Mouse (Mus musculus) cerebellum, adult 11-12 months (tissue): ENCODE measurements at regions not wholly inside any gene's neighbourhood (a gene's known extent, or its start where the extent isn't known, plus 50 kb on each side); places are given as distances from the start of the nearest gene placed in this dataset.

ENCODE experiments used
- DNase-seq: peaks from one replicate; pipeline ENCODE4 v3.0.0; 2022

DNA sequence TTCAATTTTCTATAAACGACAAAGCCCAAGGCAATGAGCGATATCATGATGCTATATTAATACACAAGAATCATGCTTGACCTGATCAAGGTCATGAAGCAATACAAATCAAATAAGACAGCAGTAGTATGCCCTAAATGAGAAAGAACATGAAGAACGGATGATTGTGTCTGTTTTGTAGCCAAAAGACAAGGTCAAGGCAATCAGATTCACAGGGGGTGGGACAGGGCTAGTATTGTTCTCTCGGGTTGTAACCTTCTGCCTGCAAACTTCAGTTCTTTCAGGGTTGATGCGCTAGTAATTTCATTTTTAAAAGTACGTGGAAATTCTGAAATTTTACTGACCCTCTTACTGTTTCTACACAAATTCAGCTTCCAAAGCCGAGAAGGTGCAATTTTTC, 206.7 kb downstream of the Arl4a start:
- DNase-seq, result no peak

DNA sequence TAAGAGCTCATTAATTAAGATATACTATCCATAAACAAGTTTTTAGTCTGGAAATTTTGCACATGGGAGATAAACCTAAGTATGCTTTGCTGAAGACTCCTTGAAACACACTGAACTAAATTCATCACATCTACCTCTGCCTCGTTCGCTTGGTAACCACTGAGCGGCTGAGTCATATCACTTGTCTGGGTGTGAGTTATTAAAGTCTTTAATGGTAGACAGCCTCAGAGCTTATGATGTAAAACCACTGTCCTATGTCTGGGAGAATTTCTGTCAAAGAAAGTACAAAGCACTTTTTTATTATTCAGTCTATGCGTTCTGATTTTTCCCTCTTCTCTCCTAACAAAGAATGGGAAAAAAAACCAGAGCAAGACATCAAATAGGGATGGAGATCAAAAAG, 207.3 kb downstream of the Arl4a start:
- no peak for DNase-seq

DNA sequence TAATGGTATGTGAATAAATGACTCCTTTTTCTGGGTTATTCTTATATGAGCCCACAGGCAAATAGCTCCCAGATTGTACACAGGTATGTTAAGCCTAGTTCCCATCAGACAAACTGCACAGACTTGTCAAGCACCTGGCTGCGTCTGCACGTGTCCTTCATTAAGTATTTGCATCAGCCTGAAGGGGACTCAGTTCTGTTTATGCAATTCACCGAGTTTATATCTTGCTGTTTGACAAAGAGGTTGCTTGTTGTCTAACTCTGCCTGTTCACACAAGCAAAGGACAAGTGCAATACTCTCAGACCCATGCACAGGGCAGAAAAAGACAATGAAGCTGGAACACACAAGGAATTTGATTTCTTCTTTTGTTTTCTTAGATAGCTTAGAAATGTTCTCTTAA, 215.2 kb downstream of the Arl4a start:
- DNase-seq, result no peak

DNA sequence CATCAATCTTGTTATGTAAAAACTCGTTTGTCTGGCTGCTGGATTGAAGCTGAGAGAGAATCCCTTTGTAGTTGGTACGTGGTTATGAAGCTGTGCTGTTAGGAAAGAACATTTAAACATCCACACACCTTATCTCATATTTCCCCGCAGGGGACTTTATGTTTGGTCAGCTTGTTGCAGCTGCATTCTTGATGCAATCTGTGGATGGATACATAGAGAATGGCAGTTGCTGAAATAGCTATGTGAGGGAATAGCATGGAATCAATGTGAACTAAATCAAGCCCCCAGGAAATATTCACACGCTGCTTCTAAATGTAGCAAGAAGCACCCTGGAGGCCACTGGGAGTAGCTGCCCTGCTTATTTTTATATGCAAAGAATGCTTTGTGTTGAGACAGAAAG, 236.3 kb downstream of the Arl4a start:
- DNase-seq, result no peak

DNA sequence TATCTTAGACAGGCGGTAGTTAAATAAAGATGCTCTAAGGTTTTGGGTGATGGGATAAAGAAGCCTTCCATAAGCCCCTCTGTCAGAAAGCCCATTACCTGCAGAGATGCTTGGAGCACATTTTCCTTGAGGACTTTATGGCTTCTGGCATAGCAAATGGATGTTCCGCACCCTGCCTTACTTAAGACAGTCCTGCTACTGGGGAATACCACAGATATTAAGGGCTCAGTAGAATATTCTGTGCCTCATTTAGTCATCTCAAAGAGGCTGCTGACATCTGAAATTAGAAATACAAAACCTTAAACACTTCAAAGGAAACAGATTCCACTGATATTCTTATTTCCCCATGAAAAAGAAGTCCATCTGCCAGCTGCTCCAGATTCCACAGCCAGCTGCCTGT, 240.0 kb downstream of the Arl4a start:
- DNase-seq, result no peak

DNA sequence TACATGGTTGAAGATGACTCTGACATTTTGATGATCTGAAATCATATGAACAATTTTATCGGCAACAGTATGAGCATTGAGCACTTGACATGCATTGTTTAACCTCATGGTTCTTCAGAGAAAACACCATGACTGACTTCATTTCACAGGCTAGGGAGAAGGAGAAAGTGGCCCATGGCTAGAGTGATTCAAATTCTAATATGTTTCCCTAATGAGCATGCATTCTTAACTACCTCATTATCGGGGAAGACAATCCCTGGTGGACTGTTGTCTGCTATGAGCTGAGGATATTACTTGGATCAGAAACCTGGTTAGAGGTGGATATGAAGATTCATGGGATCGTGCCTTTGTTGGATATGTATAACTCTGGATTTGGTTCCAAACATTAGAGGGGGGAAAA, 240.9 kb downstream of the Arl4a start:
- no peak for DNase-seq

DNA sequence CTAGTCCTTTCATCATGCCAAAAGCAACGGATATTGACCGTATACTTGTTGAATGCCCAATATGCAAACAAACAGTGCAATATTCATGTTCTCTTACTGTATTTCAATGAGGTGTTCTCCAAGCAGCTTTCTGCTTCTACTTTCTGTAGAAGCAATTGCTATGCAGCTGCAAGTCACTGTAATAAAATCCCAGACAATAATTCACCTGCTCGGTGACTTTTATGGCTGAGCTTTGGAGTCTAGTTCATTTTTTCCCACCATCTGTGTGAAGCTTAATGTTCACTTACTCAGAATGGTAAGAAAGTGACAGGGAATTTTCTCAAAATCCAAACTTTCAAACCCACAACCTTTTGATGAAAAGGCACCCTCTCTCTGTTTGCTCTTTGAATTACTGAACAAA, 252.8 kb downstream of the Arl4a start:
- DNase-seq, result no peak

DNA sequence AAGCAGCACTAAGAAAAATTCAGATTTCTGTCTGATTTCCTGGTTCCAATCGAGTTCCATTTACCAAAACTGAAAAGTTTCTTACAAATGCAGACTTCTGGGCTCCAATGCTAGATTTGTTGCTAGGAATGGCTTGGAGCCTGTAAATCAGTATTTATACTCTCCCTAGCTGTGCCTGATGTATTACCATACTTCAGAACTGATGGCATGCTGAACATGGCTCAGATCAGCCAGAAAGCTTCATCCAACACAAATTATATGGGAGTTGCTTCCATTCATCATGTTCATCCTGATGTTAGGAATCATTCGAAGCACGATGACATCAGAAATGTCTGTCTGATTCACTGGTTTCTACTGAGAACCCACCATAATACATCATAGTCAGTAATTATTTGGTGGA, 253.3 kb downstream of the Arl4a start:
- no peak for DNase-seq

DNA sequence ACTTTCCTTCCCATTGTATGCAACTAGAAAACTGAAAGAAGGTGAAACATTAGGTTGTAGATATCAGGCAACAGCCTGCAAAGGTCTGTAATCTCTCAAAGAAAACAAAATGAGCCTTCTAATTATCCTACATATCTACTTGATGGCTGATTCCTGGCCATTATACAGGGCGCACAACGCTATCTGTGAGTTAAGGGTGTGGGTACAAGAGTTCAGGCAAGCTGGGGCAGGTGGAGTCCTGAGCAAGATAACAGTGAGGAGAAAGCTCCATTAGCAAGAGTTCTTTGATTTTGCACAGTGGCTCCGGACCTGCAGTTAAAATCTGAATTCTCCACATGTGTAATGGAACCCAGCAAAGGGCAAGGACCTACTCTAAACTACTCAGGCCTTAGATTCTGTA, 261.7 kb downstream of the Arl4a start:
- DNase-seq, result no peak

DNA sequence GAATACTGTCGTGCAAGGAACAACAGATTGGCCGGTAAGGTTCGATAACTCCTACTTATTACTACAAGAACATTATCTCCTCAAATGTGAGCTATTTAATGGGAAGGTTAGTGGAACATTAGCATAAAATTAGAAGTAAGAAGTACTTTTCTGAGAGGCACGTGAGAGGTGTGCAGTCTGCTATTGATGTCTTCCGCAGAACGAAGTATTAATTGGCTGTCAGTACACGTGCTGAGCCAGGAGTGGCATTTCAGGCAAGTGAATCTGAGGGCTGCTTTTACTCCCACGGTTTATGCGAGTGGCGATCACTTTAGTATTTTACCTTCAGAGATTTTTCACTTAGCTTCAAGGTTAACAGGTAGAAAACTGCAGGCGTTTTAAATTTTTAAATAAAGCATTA, 270.8 kb downstream of the Arl4a start:
- DNase-seq, result no peak

DNA sequence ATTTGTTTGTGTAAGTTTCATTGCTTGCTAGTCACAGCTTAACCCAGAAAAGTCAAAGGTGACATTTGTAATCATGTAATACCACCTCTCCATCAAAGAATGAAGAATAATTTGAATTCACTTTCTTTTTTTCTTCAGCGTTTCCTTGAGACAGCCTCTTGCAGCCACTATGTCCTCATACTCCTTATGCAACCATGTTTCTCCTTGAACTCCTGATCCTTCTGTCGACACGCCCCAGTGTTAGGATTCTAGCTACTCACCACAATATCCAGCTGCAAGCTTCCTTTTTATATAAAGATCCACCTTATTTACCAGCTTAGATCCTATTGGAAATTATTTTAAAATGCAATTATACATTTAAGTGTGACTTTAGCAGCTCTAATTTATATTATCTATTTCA, 274.3 kb downstream of the Arl4a start:
- DNase-seq, result no peak

DNA sequence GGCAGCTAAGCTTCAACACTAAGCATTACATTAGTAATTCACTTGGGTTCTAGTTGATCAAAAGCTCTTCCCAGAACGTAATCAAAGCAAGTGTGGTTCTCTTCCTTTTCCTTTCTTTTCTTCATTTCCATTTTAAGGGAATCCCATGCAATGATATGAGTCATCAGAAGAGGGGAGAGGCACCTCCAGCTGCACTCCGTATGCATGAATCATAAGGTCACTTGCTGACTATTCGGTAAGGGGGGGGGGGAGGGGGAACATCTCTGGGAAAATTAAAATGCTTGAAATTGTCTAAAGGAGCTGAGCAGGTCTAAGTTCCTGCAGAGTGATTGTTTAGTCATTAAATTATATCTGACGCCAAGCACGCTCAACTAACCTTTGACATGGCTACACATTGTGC, 275.9 kb downstream of the Arl4a start:
- no peak for DNase-seq

DNA sequence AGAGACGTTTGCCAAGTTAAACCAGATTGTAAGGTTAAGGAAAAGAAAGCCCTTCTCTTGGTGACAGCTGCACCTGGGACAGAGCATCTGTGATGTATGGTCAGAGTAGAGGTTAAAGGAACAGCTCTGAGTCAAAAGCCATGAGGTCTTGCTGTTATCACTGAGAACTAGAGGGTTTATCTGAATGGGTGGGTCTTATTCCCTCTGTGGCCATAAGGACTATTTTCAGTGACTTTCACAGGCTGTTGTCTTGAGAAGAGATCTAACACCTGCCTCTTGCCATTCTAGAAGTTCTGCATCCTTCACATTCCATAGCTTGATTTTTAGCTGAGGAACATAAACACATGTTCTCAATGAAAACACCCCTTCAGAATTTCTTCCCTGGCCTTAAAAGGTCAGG, 276.5 kb downstream of the Arl4a start:
- no peak for DNase-seq

DNA sequence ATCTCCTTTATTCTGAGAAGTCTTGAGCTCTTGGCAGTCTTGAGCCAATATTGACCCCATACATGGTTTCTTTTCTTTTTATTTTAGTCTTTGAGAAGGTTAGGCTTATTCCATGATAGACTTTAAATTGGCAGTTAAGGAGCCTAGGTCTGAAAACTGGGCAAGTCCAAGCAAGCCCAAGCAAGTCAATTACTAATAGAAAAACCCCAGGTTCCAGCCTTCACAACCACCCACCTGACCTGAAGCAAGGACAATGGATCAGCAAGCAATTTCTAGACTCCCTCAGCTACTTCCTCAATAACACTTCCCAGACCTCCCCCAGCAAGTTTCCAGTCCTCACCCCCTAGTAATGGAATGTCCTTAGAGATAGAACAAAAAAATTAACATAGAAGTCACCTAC, 279.9 kb downstream of the Arl4a start:
- no peak for DNase-seq

DNA sequence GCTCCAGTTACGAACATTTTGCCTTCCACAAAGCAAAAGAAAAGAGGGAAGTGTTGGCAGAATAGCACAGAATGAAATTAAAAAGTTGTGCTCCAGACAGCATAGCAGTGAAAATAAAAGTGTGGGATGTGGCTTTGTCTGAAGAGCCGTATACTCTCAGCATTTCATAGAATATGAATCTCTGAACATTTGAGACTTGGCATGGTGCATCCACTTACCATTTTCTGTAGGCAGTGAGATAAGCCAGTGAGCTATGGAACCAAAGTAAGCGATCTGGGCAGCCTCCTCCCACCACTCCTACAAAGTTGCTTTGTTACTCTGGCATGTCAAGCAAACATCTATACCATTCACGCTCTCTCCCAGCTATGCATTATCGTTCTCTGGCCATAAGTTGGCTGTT, 286.0 kb downstream of the Arl4a start:
- no peak for DNase-seq

DNA sequence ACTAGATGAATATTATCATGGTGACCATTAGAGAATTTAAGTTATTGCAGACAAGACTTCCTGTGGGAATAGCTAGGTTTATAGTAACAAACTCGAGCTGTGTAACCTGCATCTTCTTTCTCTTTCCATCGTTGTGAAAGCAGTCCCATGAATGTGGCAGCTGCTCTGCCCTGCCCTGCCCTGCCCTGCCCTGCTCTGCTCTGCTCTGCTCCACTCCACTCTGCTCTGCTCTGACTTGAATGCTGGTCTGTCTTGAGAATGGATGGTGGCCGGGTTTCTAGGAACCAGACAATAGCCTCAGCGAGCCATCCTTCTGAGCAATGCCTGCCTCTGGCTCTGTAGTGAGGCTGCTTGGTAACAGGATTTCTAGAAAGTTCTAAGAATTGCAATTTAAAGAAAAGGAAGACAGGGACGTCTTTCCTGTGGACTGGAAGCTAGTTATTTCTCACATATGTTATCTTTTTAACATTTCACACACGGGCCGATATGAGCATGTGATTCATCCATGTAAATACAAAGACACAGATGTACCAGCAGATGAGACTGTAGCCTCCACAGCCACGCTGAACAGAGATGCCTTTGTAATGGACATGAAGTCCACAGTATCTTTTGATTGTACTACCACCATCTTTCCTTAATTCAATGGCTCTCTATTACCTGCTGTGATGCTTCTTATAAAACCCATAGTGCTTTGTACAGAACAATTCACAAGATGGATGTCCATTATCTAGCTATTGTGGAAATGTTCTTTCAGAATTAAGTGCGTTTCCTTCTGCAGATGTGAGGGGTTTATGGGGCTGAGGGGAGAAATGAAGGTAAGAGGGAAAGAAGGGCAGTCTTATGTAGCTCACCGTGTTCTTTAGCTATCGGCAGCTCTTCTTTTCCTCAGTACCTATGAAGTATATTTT, 295.4 kb downstream of the Arl4a start:
- DNase-seq, result no peak

DNA sequence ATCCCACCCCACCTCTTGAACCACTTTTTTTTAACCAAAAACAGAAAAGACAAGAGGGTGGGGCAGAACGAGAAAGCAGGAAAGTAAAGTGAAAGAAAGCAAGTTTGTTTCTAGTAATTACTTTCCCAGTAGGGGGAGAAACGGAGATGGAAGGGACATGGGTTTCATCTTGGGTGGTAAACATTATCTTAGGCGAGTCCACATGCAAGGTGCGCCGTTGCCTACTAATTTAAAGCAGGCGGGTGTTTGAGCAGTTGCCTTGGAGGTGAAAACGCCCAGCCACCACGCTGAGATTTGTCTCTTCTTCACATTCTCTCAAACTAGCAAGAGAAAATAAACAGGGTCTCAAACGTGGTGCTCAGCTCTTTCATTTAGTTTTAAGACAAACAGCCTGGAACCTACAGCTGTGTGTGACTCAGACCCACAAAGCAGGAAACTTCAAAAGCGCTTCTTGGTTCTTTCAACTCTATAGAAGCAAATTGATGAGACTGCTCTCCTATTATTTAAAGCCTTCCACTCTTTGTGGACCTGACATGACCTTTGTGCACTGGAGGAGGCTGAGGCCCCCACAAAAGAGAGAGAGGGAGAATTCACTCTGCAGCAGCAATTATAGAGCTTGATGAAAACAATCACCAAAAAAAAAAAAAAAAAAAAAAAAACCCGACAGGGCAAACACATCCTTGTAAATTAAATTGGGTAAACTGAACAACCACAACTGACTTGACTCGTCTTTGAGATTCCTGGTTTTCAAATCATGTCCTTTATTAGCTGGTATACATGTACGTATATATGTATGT, 296.6 kb downstream of the Arl4a start:
- DNase-seq, result no peak

DNA sequence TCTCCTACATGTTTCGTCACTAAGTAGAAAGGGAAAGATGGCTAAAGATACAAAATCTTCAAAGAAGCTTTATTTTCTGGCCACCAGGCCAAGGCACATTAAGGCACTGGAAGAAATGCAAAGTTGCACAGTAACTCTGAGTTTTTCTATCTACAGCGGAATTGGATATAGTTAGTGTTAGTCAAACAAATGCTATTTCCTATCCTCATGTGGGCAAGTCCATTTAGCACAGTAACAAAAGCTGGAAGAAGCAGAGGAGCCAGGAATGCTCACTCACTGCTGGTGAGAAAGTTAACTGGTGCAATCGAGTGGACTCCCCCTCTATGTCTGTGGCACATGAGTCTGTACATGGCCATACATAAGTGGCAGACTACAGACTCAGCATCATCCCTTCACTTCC, 300.9 kb downstream of the Arl4a start:
- no peak for DNase-seq

DNA sequence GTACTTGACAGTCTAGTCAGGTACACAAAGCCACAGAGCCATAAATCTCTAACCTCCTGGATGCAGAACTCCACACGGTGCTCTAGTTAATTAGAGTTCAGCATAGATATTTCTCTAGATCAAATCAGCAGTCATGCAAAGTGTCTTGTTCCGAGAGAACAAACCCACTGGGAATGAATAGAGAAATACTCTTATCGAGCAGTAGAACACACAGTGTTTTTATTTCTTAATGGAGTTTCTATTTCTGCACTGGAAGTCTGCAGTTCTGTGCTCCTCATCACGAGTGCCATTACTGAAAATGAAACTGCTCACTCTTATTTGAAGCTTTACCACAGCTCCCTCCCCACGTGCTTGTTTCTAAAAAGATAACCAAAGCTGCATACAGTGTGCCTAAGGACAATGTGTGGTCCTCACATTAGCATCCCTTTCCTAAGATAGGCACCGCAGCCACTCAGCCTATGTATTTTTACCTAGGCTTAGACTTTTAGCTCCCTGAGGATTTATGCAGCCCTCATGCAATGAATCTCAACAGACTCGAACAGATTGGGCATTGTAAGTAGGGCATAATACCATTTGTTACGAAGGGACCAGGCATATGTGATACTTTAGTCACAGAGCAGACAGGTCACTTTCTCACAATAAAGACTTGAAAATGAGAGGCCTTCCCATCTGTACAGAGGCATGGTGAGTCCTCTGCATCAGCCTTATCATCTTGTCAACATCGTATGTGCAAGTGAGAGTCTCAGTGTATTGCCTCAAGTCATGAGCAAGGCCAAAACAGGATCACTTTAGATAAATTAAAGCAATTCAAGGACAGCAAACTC, 301.5 kb downstream of the Arl4a start:
- DNase-seq, result no peak

DNA sequence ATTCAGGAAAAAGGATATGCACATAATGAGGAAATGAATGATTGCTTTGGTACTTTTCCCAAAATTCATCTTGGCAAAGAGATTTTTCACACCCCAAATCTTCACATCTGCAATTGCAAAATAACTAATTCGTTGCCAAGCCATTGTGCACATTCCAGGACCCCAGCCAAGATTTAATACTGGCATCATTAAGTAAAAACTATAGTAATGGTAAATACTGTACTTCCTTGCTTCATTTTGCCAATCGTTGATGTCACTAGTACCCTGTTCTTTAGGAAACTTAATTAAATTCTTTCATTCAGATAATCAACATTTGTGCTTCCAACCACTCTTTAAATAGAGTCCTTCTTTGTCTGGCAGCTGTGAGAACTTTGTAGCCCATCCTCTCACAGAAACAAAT, 303.6 kb downstream of the Arl4a start:
- no peak for DNase-seq

DNA sequence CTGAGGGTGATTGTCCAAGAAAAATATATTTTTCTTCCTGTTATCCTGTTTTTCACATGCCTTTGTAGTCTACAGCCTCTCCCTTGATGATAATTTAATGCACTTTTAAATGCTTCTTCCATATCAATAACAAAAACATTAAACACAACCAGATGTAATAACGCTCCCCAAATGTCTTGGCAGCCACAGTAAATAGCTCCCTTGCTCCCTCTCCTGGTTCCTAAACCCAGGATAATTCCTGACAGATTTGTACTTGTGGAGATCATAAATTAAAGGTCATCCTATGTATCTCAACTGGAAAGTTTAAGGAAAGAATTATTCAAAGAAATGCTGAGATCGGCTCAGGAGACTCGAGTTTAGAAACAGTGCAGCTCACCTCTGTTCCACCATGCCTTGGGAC, 306.6 kb downstream of the Arl4a start:
- no peak for DNase-seq

DNA sequence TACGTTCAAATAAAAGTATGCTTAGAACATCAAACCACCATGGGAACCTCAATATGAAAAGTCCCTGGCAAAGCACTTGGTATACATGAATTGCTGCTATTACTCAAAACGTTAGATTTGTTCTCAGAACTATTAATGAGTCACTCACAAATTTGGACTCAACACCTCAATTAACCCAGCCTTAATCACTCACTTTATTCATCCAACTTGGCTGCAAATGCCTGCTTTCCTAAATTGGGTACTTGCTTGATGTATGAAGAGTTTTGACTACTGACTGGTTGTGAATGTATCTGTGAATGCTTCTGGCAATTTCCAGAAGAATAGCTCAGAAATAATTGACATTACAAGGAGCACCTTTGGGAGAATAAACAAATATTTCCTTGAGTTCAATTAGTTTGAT, 308.6 kb downstream of the Arl4a start:
- no peak for DNase-seq

DNA sequence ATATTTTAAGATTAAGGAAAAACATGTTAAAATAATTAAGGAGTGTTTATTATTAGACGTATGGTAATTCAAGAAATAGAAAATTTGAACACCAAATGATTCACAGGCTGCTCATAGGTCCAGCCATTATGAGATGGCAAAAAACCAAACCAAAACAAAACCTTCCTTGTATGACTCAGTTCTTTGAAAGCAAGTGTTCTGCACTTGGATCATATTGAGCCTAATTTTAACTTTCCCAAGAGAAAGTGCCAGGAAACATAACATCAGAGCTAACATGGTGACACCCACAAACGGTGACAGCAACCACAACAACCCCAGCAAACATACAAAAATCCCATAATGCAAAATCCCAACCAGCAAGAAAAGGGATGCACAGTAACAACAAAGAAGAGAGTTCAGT, 313.7 kb downstream of the Arl4a start:
- DNase-seq, result no peak

DNA sequence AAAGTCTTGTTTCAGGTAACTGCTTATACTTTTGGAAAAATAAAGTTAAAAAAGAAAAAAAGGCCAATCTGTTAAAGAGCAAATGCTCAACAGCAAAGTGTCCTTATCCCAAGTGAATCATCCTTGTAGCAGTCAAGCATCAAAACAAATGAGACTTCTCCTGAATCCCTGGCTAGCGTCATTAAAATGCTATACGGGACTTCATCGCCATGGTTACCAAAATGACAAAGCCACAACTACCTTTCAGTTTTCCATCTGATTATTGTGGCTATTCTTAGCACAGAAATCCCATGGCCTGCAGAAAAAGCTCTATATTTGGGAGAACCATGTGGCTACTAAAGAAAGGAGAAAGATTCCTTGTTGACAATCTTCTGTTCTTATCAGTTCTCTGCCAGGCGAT, 322.7 kb downstream of the Arl4a start:
- DNase-seq, result no peak
